Mouse (Mus musculus): ENCODE measurements at regions not wholly inside any gene's neighbourhood (a gene's known extent, or its start where the extent isn't known, plus 50 kb on each side); places are given as distances from the start of the nearest gene placed in this dataset.

- TF ChIP-seq POLR2A (IDR thresholded peaks at IDR 0.05; ENCODE audit: extremely low read depth, insufficient read depth, low read length) = no peak
- no peak for TF ChIP-seq CTCF (IDR thresholded peaks at IDR 0.05; ENCODE audit: low read depth, low read length)
Observed at GRCm38 (mm10) chr2:133481785-133482184, 70.2 kb upstream of the Bmp2 start.
